Mouse (Mus musculus): Measurements from ENCODE around the gene Gm49354. TPM values are rescaled to one million over a fixed set of nuclear protein-coding genes. Genes with fewer than 3 reads are reported as not detected.
"Not testable (repeated sequence)": the region's sequence is repeated elsewhere in the genome, so short reads cannot be mapped to it uniquely, and the experiment has no call there.

Gene Gm49354
- polyA plus RNA-seq, 1 experiment from 2014 or later, result not detected

GRCm38 (mm10) chr13:59756906-59757305 lies 25.1 kb downstream of the Gm49354 start:
- H3K9me3 ChIP-seq (replicated peaks), result no peaks in the 10 kb centered on the region
- H3K4me1 ChIP-seq, result no peaks in the 10 kb centered on the region
- no peak for DNase-seq (ENCODE audit: low spot score)
- no peaks in the 10 kb centered on the region for H3K27me3 ChIP-seq (ENCODE audit: low read depth, poor library complexity, severe bottlenecking)
- 94% methylated on average over 7 of the region's 7 CpGs for WGBS
- H3K36me3 ChIP-seq, result peaks cover 81% of the 10 kb centered on the region
- H3K4me3 ChIP-seq, result no peak overlapping the region
- H3K27ac ChIP-seq (replicated peaks), result no peak overlapping the region

- Histone ChIP-seq H3K4me3 (no peak overlapping the region), H3K4me1 (no peaks in the 10 kb centered on the region), H3K27ac (replicated peaks) (no peak overlapping the region), H3K27me3 (ENCODE audit: low read depth, poor library complexity, severe bottlenecking) (no peaks in the 10 kb centered on the region), H3K9me3 (replicated peaks) (no peaks in the 10 kb centered on the region), H3K36me3 (peaks cover 21% of the 10 kb centered on the region)
- 87% methylated on average over 12 of the region's 12 CpGs for WGBS
- DNase-seq (ENCODE audit: low spot score), result no peak
Measured at GRCm38 (mm10) chr13:59750310-59750709, 31.7 kb downstream of the Gm49354 start.

- Histone ChIP-seq H3K4me1 (no peaks in the 10 kb centered on the region), H3K9me3 (replicated peaks) (no peaks in the 10 kb centered on the region), H3K4me3 (no peak within 1 kb of the TSS), H3K27ac (replicated peaks) (no peak within 1 kb of the TSS), H3K27me3 (ENCODE audit: low read depth, poor library complexity, severe bottlenecking) (no peaks in the 10 kb centered on the region), H3K36me3 (no peaks in the 10 kb centered on the region)
- WGBS, result 81% methylated on average over 9 of the region's 9 CpGs
- DNase-seq (ENCODE audit: low spot score), result no peak
Measured at GRCm38 (mm10) chr13:59746711-59747110, 35.3 kb downstream of the Gm49354 start, which contains the start of gene 1700014D04Rik. Gene 1700014D04Rik (minus strand): TSS chr13:59746752.

GRCm38 (mm10) chr13:59746164-59746563 lies 35.9 kb downstream of the Gm49354 start:
- Histone ChIP-seq H3K27me3 (ENCODE audit: low read depth, poor library complexity, severe bottlenecking) (no peaks in the 10 kb centered on the region), H3K9me3 (replicated peaks) (no peaks in the 10 kb centered on the region), H3K4me3 (no peak overlapping the region), H3K27ac (replicated peaks) (no peak overlapping the region), H3K36me3 (no peaks in the 10 kb centered on the region), H3K4me1 (no peaks in the 10 kb centered on the region)
- no peak for DNase-seq (ENCODE audit: low spot score)
- WGBS, result 70% methylated on average over 6 of the region's 6 CpGs

- no peaks in the 10 kb centered on the region for H3K9me3 ChIP-seq (replicated peaks)
- H3K4me3 ChIP-seq, result no peak overlapping the region
- H3K27ac ChIP-seq (replicated peaks), result no peak overlapping the region
- H3K27me3 ChIP-seq (ENCODE audit: low read depth, poor library complexity, severe bottlenecking), result no peaks in the 10 kb centered on the region
- 88% methylated on average over 6 of the region's 6 CpGs for WGBS
- no peaks in the 10 kb centered on the region for H3K4me1 ChIP-seq
- no peak for DNase-seq (ENCODE audit: low spot score)
- no peaks in the 10 kb centered on the region for H3K36me3 ChIP-seq
Measured at GRCm38 (mm10) chr13:59745462-59745861, 36.6 kb downstream of the Gm49354 start.

GRCm38 (mm10) chr13:59741697-59742096 lies 40.3 kb downstream of the Gm49354 start:
- H3K4me1 ChIP-seq, result no peaks in the 10 kb centered on the region
- 88% methylated on average over 10 of the region's 10 CpGs for WGBS
- no peak overlapping the region for H3K27ac ChIP-seq (replicated peaks)
- H3K36me3 ChIP-seq, result no peaks in the 10 kb centered on the region
- no peaks in the 10 kb centered on the region for H3K9me3 ChIP-seq (replicated peaks)
- H3K4me3 ChIP-seq, result no peak overlapping the region
- DNase-seq (ENCODE audit: low spot score), result no peak
- no peaks in the 10 kb centered on the region for H3K27me3 ChIP-seq (ENCODE audit: low read depth, poor library complexity, severe bottlenecking)

- Histone ChIP-seq H3K4me3 (no peak overlapping the region), H3K27me3 (ENCODE audit: low read depth, poor library complexity, severe bottlenecking) (no peaks in the 10 kb centered on the region), H3K27ac (replicated peaks) (no peak overlapping the region), H3K4me1 (no peaks in the 10 kb centered on the region), H3K36me3 (no peaks in the 10 kb centered on the region), H3K9me3 (replicated peaks) (no peaks in the 10 kb centered on the region)
- 94% methylated on average over 11 of the region's 11 CpGs for WGBS
- no peak for DNase-seq (ENCODE audit: low spot score)
Measured at GRCm38 (mm10) chr13:59741096-59741495, 40.9 kb downstream of the Gm49354 start.

GRCm38 (mm10) chr13:59739397-59739796 lies 42.6 kb downstream of the Gm49354 start:
- H3K4me1 ChIP-seq, result peaks cover 3% of the 10 kb centered on the region; the same call in 1 of the 2 replicates
- H3K4me3 ChIP-seq, result no peak overlapping the region
- no peak overlapping the region for H3K27ac ChIP-seq (replicated peaks)
- no peaks in the 10 kb centered on the region for H3K9me3 ChIP-seq (replicated peaks)
- DNase-seq (ENCODE audit: low spot score), result no peak
- H3K27me3 ChIP-seq (ENCODE audit: low read depth, poor library complexity, severe bottlenecking), result no peaks in the 10 kb centered on the region
- WGBS, result 93% methylated on average over 4 of the region's 4 CpGs
- no peaks in the 10 kb centered on the region for H3K36me3 ChIP-seq

- peaks cover 4% of the 10 kb centered on the region; the same call in 1 of the 2 replicates for H3K4me1 ChIP-seq
- no peak overlapping the region for H3K27ac ChIP-seq (replicated peaks)
- H3K27me3 ChIP-seq (ENCODE audit: low read depth, poor library complexity, severe bottlenecking), result no peaks in the 10 kb centered on the region
- no peaks in the 10 kb centered on the region for H3K9me3 ChIP-seq (replicated peaks)
- no peak overlapping the region for H3K4me3 ChIP-seq
- no peaks in the 10 kb centered on the region for H3K36me3 ChIP-seq
- no peak for DNase-seq (ENCODE audit: low spot score)
- 85% methylated on average over 2 of the region's 2 CpGs for WGBS
Measured at GRCm38 (mm10) chr13:59738455-59738854, 43.6 kb downstream of the Gm49354 start.

- H3K4me1 ChIP-seq, result peaks cover 4% of the 10 kb centered on the region; the same call in 1 of the 2 replicates
- no peak overlapping the region for H3K4me3 ChIP-seq
- no peaks in the 10 kb centered on the region for H3K9me3 ChIP-seq (replicated peaks)
- peak; percentile 35 for DNase-seq (ENCODE audit: low spot score)
- no peaks in the 10 kb centered on the region for H3K36me3 ChIP-seq
- 26% methylated on average over 3 of the region's 3 CpGs for WGBS
- H3K27me3 ChIP-seq (ENCODE audit: low read depth, poor library complexity, severe bottlenecking), result no peaks in the 10 kb centered on the region
- no peak overlapping the region for H3K27ac ChIP-seq (replicated peaks)
Measured at GRCm38 (mm10) chr13:59735190-59735589, 46.9 kb downstream of the Gm49354 start.

- not testable (repeated sequence) for DNase-seq (ENCODE audit: low spot score); H3K4me1 ChIP-seq
Measured at GRCm38 (mm10) chr13:59734347-59734746, 47.7 kb downstream of the Gm49354 start.

GRCm38 (mm10) chr13:59733936-59734335 lies 48.1 kb downstream of the Gm49354 start:
- Histone ChIP-seq H3K36me3 (no peaks in the 10 kb centered on the region), H3K9me3 (replicated peaks) (no peaks in the 10 kb centered on the region), H3K27ac (replicated peaks) (no peak overlapping the region), H3K27me3 (ENCODE audit: low read depth, poor library complexity, severe bottlenecking) (0 out of 2 replicates have a peak, but pooled peaks cover 6% of the 10 kb centered on the region), H3K4me1 (peaks cover 4% of the 10 kb centered on the region; the same call in 1 of the 2 replicates), H3K4me3 (no peak overlapping the region)
- 77% methylated on average over 4 of the region's 4 CpGs for WGBS
- no peak for DNase-seq (ENCODE audit: low spot score)

More at GRCm38 (mm10) chr13:59734347-59734746, 47.7 kb downstream of the Gm49354 start:
- not testable (repeated sequence) for H3K9me3 ChIP-seq (replicated peaks); H3K4me3 ChIP-seq; H3K36me3 ChIP-seq; H3K27ac ChIP-seq (replicated peaks); H3K27me3 ChIP-seq (ENCODE audit: low read depth, poor library complexity, severe bottlenecking)
- WGBS, result 43% methylated on average over 6 of the region's 6 CpGs

- Histone ChIP-seq H3K4me1 (peaks cover 15% of the 10 kb centered on the region), H3K36me3 (no peaks in the 10 kb centered on the region), H3K27me3 (ENCODE audit: low read depth, poor library complexity, severe bottlenecking) (peaks cover 23% of the 10 kb centered on the region), H3K27ac (replicated peaks) (no peak within 1 kb of the TSS), H3K4me3 (no peak within 1 kb of the TSS), H3K9me3 (replicated peaks) (no peaks in the 10 kb centered on the region)
- WGBS, result 38% methylated on average over 7 of the region's 7 CpGs
- no peak for DNase-seq (ENCODE audit: low spot score)
Measured at GRCm38 (mm10) chr13:59731652-59732051, 50.4 kb downstream of the Gm49354 start, which contains the start of gene Spata31d1d. Gene Spata31d1d (minus strand): TSS chr13:59731752.

Measured in midbrain, embryonic 10.5 days (tissue).